Mouse (Mus musculus): Measurements from ENCODE around the gene Zfyve21. TPM values are rescaled to one million over a fixed set of nuclear protein-coding genes. Genes with fewer than 3 reads are reported as not detected.

Zfyve21 gene
- polyA plus RNA-seq, 1 experiment from 2014 or later: 125 TPM

DNA sequence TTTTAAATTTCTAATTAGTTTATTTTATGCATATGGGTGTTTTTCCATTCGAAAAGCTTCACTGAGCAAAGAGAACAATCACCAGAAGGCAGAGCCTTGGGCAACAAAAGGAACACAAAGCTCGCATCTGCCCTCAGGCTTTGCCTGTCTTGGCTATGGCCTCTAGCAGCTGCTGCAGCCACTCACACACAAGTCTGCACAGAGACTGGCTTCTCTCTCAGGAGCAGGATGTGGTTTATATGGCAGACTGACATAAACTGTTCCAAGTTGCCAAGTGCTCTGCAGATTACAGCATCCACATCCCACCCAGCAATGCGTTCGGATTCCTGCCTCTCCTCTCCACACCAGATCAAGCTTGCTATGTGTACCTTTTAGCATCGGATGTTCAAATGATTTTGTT is 37.8 kb downstream of the Zfyve21 start:
- Histone ChIP-seq H3K27ac (no peak overlapping the region), H3K9me3 (replicated peaks) (no peaks in the 10 kb centered on the region), H3K27me3 (no peaks in the 10 kb centered on the region), H3K4me1 (peaks cover 4% of the 10 kb centered on the region; the same call in 1 of the 2 replicates), H3K4me3 (replicated peaks) (no peak overlapping the region), H3K9ac (no peak overlapping the region), H3K4me2 (no peak overlapping the region), H3K36me3 (0 out of 2 replicates have a peak, but pooled peaks cover 4% of the 10 kb centered on the region)
- 84% methylated on average over 5 of the region's 5 CpGs for WGBS
- ATAC-seq (replicated peaks; ENCODE audit: low FRiP score): no peak

- ATAC-seq (replicated peaks; ENCODE audit: low FRiP score): no peak
Observed at GRCm38 (mm10) chr12:111853011-111853436, 39.1 kb downstream of the Zfyve21 start.

DNA sequence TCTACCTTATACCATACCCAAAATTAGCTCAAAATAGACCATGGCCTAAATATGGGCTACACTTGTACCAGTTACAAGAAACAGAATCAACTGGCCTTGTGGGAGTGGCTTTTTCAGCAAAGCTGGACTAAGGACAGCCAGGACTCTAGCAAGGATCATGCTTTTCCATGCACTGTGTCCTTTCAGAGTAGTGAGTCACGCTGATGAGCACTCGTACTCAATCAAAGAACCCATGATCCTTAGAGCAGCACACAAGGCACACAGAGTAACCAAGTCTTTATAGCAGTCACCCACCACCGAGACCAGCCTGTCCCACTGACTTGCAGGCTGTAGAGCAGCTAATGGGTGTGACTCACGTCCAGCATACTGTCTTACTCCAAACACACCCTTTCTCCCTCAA is 39.6 kb downstream of the Zfyve21 start:
- H3K9ac ChIP-seq: no peak overlapping the region
- ATAC-seq (replicated peaks; ENCODE audit: low FRiP score): no peak
- peaks cover 4% of the 10 kb centered on the region; the same call in 1 of the 2 replicates for H3K4me1 ChIP-seq

More at GRCm38 (mm10) chr12:111853011-111853436, 39.1 kb downstream of the Zfyve21 start:
- Histone ChIP-seq H3K27ac (no peak overlapping the region), H3K4me1 (peaks cover 4% of the 10 kb centered on the region; the same call in 1 of the 2 replicates), H3K9me3 (replicated peaks) (no peaks in the 10 kb centered on the region), H3K27me3 (no peaks in the 10 kb centered on the region), H3K9ac (no peak overlapping the region), H3K36me3 (peaks cover 12% of the 10 kb centered on the region; the same call in 1 of the 2 replicates), H3K4me2 (no peak overlapping the region), H3K4me3 (replicated peaks) (no peak overlapping the region)
- WGBS: 53% methylated on average over 10 of the region's 10 CpGs

DNA sequence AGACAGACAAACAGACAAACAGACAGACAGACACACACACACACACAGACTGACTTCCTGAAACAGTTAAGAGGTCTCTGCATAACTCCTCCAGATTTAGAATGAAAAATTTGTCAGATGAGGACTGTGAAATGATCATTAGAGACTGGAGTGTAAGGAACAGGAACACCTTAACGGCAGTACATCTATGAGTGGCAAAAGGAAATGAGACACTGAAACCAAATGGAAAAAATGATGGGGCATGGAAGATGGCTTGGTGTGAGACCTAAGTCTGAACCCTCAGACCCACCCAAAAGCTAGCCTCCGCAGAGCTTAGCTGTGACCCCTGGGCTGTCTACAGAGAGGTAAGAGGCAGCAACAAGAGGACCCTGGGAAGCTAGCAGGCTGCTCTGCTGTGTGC is 41.5 kb downstream of the Zfyve21 start:
- Histone ChIP-seq H3K9me3 (replicated peaks) (no peaks in the 10 kb centered on the region), H3K27ac (no peak overlapping the region), H3K4me1 (peaks cover 4% of the 10 kb centered on the region; the same call in 1 of the 2 replicates), H3K36me3 (peaks cover 23% of the 10 kb centered on the region; the same call in 1 of the 2 replicates), H3K9ac (no peak overlapping the region), H3K4me2 (no peak overlapping the region), H3K4me3 (replicated peaks) (no peak overlapping the region), H3K27me3 (no peaks in the 10 kb centered on the region)
- ATAC-seq (replicated peaks; ENCODE audit: low FRiP score): no peak
- WGBS: 97% methylated on average over 2 of the region's 2 CpGs

More for the DNA sequence above, 39.6 kb downstream of the Zfyve21 start:
- H3K4me3 ChIP-seq (replicated peaks): no peak overlapping the region
- H3K36me3 ChIP-seq: peaks cover 16% of the 10 kb centered on the region; the same call in 1 of the 2 replicates
- no peaks in the 10 kb centered on the region for H3K27me3 ChIP-seq
- no peak overlapping the region for H3K27ac ChIP-seq
- H3K4me2 ChIP-seq: no peak overlapping the region
- H3K9me3 ChIP-seq (replicated peaks): no peaks in the 10 kb centered on the region
- WGBS: 51% methylated on average over 4 of the region's 4 CpGs

- H3K4me1 ChIP-seq: no peaks in the 10 kb centered on the region
- ATAC-seq (replicated peaks; ENCODE audit: low FRiP score): no peak
- no peak overlapping the region for H3K27ac ChIP-seq
- H3K4me2 ChIP-seq: no peak overlapping the region
- peaks cover 38% of the 10 kb centered on the region for H3K36me3 ChIP-seq
- no peaks in the 10 kb centered on the region for H3K27me3 ChIP-seq
- H3K9me3 ChIP-seq (replicated peaks): no peaks in the 10 kb centered on the region
- H3K9ac ChIP-seq: no peak overlapping the region
- 85% methylated on average over 4 of the region's 4 CpGs for WGBS
- H3K4me3 ChIP-seq (replicated peaks): no peak overlapping the region
Observed at GRCm38 (mm10) chr12:111864206-111864824, 50.3 kb downstream of the Zfyve21 start.

- Histone ChIP-seq H3K9me3 (replicated peaks) (no peaks in the 10 kb centered on the region), H3K4me1 (no peaks in the 10 kb centered on the region), H3K27me3 (no peaks in the 10 kb centered on the region), H3K9ac (no peak overlapping the region), H3K36me3 (peaks cover 51% of the 10 kb centered on the region), H3K4me3 (replicated peaks) (no peak overlapping the region), H3K4me2 (no peak overlapping the region), H3K27ac (no peak overlapping the region)
- 83% methylated on average over 1 of the region's 1 CpGs for WGBS
- ATAC-seq (replicated peaks; ENCODE audit: low FRiP score): no peak
Observed at GRCm38 (mm10) chr12:111869806-111870205, 55.8 kb downstream of the Zfyve21 start.

GRCm38 (mm10) chr12:111870811-111871210 is 56.8 kb downstream of the Zfyve21 start:
- no peak overlapping the region for H3K9ac ChIP-seq
- no peak overlapping the region for H3K4me2 ChIP-seq
- peaks cover 45% of the 10 kb centered on the region for H3K36me3 ChIP-seq
- ATAC-seq (replicated peaks; ENCODE audit: low FRiP score): no peak
- WGBS: 95% methylated on average over 7 of the region's 7 CpGs
- no peak overlapping the region for H3K4me3 ChIP-seq (replicated peaks)
- H3K27me3 ChIP-seq: no peaks in the 10 kb centered on the region
- H3K9me3 ChIP-seq (replicated peaks): no peaks in the 10 kb centered on the region
- H3K27ac ChIP-seq: no peak overlapping the region
- H3K4me1 ChIP-seq: peaks cover 2% of the 10 kb centered on the region; the same call in 1 of the 2 replicates

DNA sequence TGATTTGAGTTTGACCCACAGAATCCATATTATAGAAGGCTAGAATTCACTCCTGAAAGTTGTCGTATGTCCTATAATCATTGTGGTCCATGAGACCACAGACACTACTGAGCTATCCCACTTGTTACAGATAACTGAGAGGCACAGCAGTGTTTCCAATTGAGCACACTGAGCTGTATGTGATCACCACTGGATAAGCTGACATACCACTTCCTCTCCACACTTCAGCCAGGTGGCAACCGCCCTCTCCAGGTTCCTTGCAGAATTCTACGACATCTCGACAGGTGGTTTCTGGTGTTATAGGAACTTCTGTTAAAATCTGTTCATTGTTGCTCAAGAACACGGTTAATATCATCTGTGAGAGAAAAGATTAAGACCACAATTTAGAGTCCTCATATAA is 58.1 kb downstream of the Zfyve21 start:
- Histone ChIP-seq H3K4me2 (no peak overlapping the region), H3K4me3 (replicated peaks) (no peak overlapping the region), H3K27me3 (no peaks in the 10 kb centered on the region), H3K36me3 (peaks cover 35% of the 10 kb centered on the region), H3K4me1 (peaks cover 6% of the 10 kb centered on the region; the same call in 1 of the 2 replicates), H3K9me3 (replicated peaks) (no peaks in the 10 kb centered on the region), H3K9ac (no peak overlapping the region), H3K27ac (no peak overlapping the region)
- WGBS: 91% methylated on average over 5 of the region's 5 CpGs
- no peak for ATAC-seq (replicated peaks; ENCODE audit: low FRiP score)

- no peaks in the 10 kb centered on the region for H3K9me3 ChIP-seq (replicated peaks)
- no peak for ATAC-seq (replicated peaks; ENCODE audit: low FRiP score)
- H3K27me3 ChIP-seq: no peaks in the 10 kb centered on the region
- H3K4me1 ChIP-seq: peaks cover 6% of the 10 kb centered on the region; the same call in 1 of the 2 replicates
- no peak overlapping the region for H3K4me3 ChIP-seq (replicated peaks)
- no peak overlapping the region for H3K27ac ChIP-seq
- H3K4me2 ChIP-seq: no peak overlapping the region
- WGBS: 48% methylated on average over 1 of the region's 1 CpGs
- peaks cover 22% of the 10 kb centered on the region; the same call in 1 of the 2 replicates for H3K36me3 ChIP-seq
- H3K9ac ChIP-seq: no peak overlapping the region
Observed at GRCm38 (mm10) chr12:111874601-111875140, 60.7 kb downstream of the Zfyve21 start.

DNA sequence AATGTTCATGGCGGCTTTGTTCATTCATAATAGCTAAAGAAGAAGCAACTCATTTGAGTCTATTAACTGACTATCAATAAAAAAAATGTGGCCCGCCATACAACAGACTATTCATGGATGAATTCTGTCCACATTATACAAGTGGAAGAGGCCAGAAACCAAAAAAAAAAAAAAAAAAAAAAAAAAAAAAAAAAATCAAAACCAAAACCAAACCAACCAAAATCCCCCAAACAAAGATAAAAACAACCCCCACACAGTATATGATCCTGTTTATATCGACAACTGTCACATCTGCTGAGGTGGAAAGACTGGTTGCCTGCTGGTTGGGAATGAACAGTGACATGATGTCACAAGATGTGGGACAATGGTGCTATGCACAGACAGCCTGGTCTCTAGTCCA is 61.5 kb downstream of the Zfyve21 start:
- no peak overlapping the region for H3K27ac ChIP-seq

GRCm38 (mm10) chr12:111878213-111878612 is 64.2 kb downstream of the Zfyve21 start:
- Histone ChIP-seq H3K9me3 (replicated peaks) (no peaks in the 10 kb centered on the region), H3K4me3 (replicated peaks) (no peak overlapping the region), H3K4me2 (no peak overlapping the region), H3K27me3 (no peaks in the 10 kb centered on the region), H3K27ac (no peak overlapping the region), H3K36me3 (no peaks in the 10 kb centered on the region), H3K4me1 (peaks cover 6% of the 10 kb centered on the region; the same call in 1 of the 2 replicates), H3K9ac (no peak overlapping the region)
- WGBS: 23% methylated on average over 3 of the region's 3 CpGs
- peak; percentile 58; the same call in 1 of the 2 replicates for ATAC-seq (replicated peaks; ENCODE audit: low FRiP score)

More for the DNA sequence above, 61.5 kb downstream of the Zfyve21 start:
- Histone ChIP-seq H3K4me3 (replicated peaks) (no peak overlapping the region), H3K36me3 (peaks cover 14% of the 10 kb centered on the region; the same call in 1 of the 2 replicates), H3K4me2 (no peak overlapping the region), H3K27me3 (no peaks in the 10 kb centered on the region), H3K9ac (no peak overlapping the region), H3K4me1 (peaks cover 6% of the 10 kb centered on the region; the same call in 1 of the 2 replicates), H3K9me3 (replicated peaks) (no peaks in the 10 kb centered on the region)
- WGBS: 94% methylated on average over 3 of the region's 3 CpGs
- ATAC-seq (replicated peaks; ENCODE audit: low FRiP score): no peak
